Mouse (Mus musculus): ENCODE measurements around the gene Lilra5. TPM values are rescaled to one million over a fixed set of nuclear protein-coding genes. Genes with fewer than 3 reads are reported as not detected.
"Not testable (repeated sequence)": the region's sequence is repeated elsewhere in the genome, so short reads cannot be mapped to it uniquely, and the experiment has no call there.

Lilra5 gene
- 1 to 10 TPM in 2 of 4 experiments, under 1 TPM in 2; 0.82 to 1.4 (median 1.1) TPM for total RNA-seq (2022)

DNA sequence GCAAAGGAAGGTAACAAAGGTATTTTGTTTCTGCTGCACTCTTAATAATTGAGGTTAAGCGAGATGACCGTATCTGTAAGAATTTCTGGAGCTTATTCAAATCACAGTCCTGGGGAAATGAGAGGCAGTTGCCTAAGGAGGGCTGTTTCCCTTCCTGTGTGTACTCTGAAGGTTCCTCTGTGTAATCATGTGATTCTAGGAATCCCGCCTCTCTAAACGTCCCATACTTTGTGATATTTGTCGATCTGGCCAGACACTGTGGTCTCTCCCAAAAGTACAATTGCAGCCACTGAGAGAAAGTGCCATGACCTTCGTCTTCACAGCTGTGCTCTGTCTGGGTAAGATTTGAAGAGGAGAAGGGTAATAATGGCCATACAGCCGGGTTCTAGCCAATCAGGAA lies at the start of gene Lilra5:
Lilra5 (plus strand) TSS at position 301 of the 400 bp plus-strand sequence.
- DNase-seq (ENCODE audit: low spot score) = peak; percentile 3

DNA sequence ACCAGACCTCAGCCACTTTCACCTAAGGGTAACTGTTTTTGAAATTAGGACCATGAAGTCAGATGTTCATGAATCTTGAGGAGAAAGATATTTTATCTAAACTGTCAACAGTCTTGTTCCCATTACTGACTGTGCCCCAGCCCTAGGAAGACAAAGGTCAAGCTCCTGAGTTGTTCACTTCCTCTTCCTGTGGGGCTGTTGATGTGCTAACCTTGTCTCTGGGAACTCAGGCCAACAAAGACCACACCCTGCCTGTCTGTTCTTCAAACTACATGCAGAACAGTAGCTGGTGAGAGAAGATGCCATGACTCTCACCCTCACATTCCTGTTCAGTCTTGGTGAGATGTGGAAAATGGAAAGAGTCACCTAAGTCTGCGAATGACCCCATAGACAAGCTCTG lies 30.4 kb upstream of the Lilra5 start:
- DNase-seq (ENCODE audit: low spot score) = no peak

DNA sequence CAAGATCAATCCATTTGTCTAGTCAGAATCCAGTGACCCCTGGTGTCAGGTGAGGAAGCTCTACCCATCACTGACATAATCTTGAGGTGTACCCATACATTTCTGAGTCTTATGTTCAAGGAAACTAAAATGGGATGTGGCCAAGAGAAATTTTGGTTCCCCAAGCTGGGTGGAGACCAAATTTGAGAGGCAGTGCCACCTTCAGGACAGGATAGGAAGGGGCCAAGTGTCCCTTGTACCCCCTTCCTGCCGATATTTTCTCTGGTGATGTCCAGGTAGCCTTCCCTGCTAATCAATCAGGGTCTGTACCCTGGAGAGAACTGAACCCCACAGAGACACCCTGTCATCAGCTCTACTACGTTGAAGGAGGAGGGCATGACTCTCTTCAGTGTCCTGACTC lies 28.9 kb upstream of the Lilra5 start:
- DNase-seq (ENCODE audit: low spot score) = no peak

GRCm38 (mm10) chr7:4213436-4213835 lies 24.1 kb upstream of the Lilra5 start:
- DNase-seq (ENCODE audit: low spot score) = not testable (repeated sequence)

DNA sequence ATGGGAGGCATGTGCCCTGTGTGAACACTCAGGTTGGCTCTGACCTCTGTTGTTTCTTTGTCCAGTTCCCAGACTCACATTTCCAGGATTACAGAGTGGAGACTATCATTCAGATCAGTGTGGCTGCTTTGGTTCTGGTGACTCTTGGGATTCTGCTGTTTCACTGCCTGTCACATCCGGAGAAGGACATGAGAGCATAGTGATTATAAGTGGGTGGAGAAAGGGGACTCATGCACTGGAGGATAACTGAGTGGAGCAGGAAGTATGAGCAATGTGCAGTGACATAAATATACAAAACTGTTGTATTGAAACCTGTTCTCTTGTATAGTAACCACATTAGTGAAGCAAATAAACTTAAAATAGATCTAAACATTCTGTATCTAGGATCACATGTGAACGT lies 22.2 kb upstream of the Lilra5 start:
- DNase-seq (ENCODE audit: low spot score) = no peak

DNA sequence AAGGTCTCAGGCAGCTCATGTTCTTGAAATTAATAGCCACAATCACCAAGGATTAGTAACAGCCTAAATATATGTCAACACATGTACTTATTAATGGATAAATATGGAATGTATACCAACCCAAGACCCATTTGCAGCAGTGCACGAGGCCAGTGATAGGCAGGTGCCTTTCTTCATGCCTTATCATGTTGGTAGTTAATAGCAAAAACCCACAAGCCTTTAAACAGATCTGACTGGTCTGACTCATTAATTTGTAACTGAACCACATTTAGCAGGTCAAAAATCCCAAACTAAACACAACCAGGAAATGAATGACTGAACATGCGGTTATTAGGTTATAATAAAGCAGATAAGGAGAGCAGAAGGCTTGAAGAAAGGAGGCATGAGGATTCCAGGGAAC lies 21.7 kb upstream of the Lilra5 start:
- no peak for DNase-seq (ENCODE audit: low spot score)

DNA sequence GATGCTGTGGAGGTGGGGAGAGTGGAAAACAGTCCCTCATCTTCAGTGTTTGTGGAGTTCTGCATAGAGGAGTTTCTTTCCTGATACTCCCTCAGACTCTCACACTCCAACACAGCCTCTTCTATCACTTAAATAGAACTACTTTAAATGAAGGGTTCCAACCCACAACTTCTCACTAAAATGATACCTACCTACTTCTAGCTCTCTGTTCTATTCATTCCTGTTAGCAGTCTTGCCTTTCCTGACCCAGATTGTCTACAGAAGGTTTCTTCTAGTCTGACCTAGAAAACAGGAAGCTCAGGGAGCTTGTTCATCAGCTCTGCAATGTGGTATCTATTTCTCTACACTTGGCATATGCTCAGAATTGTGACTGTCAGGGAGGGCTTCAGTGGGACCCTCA lies 2.0 kb upstream of the Lilra5 start:
- no peak for DNase-seq (ENCODE audit: low spot score)

DNA sequence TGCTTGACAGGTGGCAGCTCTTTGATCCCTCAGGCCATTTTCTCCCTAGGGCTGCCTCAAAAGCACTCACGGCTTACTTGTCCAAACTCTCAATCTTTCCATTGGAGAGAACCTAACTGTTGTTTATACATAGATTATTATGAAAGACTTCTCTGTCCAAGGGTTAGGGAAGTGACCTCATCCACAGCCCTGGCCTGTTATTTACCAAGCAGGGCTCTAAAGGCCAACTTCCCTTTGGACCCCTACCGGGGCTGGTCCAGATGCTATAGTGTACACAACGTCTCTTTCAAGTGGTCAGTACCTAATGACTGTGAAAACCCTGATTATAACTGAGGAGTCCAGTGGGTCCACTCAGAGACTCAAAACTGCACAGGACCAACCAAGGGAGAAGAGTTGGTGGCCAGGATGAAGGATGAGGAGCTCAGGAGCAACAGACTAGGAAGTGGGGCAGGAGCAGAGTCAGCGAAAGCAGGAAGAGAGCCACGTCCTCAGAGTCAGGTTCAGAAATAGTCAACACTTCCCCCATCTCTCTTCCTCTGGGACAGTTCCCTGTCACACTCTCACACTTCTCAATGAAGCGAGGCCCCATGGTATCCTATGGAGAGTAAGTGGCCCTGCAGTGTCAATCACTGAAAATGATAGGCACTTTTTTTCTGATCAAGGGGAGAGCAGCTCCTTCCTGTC lies 1.6 kb downstream of the Lilra5 start:
- peak; percentile 26 for DNase-seq (ENCODE audit: low spot score)

GRCm38 (mm10) chr7:4251211-4251610 lies 13.7 kb downstream of the Lilra5 start:
- DNase-seq (ENCODE audit: low spot score) = not testable (repeated sequence)

DNA sequence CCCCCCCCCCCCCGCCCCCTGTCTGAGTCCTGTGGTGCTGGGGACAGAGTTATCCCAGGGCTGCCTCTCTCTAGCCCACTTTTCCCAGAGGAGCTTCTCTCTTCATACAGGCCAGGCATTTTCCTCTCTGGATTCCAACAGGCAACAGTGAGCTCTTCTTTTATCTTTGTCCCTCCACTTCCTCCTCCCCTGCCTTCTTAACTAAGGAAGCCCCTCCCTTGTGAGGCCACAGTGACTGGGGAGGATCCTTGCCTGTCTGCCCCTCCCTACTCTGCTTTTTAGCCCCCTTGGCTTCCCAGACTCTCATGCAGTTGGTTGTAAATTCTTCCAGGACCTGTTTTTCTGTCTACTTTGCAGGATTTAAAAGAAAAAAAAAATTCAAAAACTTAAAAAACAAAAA lies 18.5 kb downstream of the Lilra5 start:
- DNase-seq (ENCODE audit: low spot score) = not testable (repeated sequence)

- DNase-seq (ENCODE audit: low spot score) = not testable (repeated sequence)
Observed at GRCm38 (mm10) chr7:4260521-4260920, 23.0 kb downstream of the Lilra5 start.

GRCm38 (mm10) chr7:4272106-4272505 lies 34.6 kb downstream of the Lilra5 start:
- DNase-seq (ENCODE audit: low spot score) = not testable (repeated sequence)

GRCm38 (mm10) chr7:4273874-4274273 lies 36.3 kb downstream of the Lilra5 start:
- DNase-seq (ENCODE audit: low spot score) = peak; percentile 7

GRCm38 (mm10) chr7:4275500-4275899 lies 37.9 kb downstream of the Lilra5 start:
- not testable (repeated sequence) for DNase-seq (ENCODE audit: low spot score)

GRCm38 (mm10) chr7:4292638-4293037 lies 55.1 kb downstream of the Lilra5 start:
- DNase-seq (ENCODE audit: low spot score) = no peak

Other genes starting within 250 kb of the Lilra5 start
- 1 to 10 TPM in 3 of 4 experiments, under 1 TPM in 1; 0.84 to 2.0 (median 1.7) TPM for gene Lair1, start 174.6 kb upstream of the Lilra5 start, total RNA-seq (2022)
- gene Ttyh1, start 118.3 kb upstream of the Lilra5 start, total RNA-seq (2022) = 1 to 10 TPM in 2 of 4 experiments, under 1 TPM in 2; 0.79 to 1.7 (median 0.95) TPM
- 10 to 100 TPM; 27.1 to 49.5 (median 38.6) TPM for gene Leng8, start 100.7 kb upstream of the Lilra5 start, total RNA-seq (2022)
- 1 to 10 TPM; 2.8 to 3.7 (median 3.6) TPM for gene Leng9, start 87.4 kb upstream of the Lilra5 start, total RNA-seq (2022)
- gene Cdc42ep5, start 72.9 kb upstream of the Lilra5 start, total RNA-seq (2022) = 1 to 10 TPM; 3.8 to 7.5 (median 4.6) TPM
- gene Ncr1, start 100.0 kb downstream of the Lilra5 start, total RNA-seq (2022) = under 1 TPM in 1 of 4 experiments, not detected in 3; 0.23 TPM
- 1 to 10 TPM in 1 of 4 experiments, under 1 TPM in 3; 0.44 to 1.1 (median 0.73) TPM for gene Gp6, start 160.0 kb downstream of the Lilra5 start, total RNA-seq (2022)
- gene Rdh13, start 207.9 kb downstream of the Lilra5 start, total RNA-seq (2022) = 10 to 100 TPM; 28.9 to 38.3 (median 32.6) TPM
- 1 to 10 TPM; 1.3 to 5.8 (median 3.6) TPM for gene Eps8l1, start 222.9 kb downstream of the Lilra5 start, total RNA-seq (2022)